Comparison of ENCODE assay signal across 8 mouse cellular contexts in genomic region chr5:33675964-33676363, GRCm38 (mm10). TPM values are rescaled to one million over a fixed set of nuclear protein-coding genes. Genes with fewer than 3 reads are reported as not detected.
A peak's percentile ranks its signal among the peaks of the same experiment; 100 is the strongest.
DNase-seq lines count a peak whose midpoint lies in the region; ATAC-seq and TF ChIP-seq lines count a peak whose summit lies in the region.

No protein-coding gene starts in this region.

- DNase-seq in heart, postnatal 0 days (ENCODE audit: low spot score), result no peak
- DNase-seq in heart, adult 9 months (ENCODE audit: low spot score in 2 of 2), result no peak
- peak; percentile 51 for DNase-seq in A20 (ENCODE audit: low read depth, low spot score)
- DNase-seq in R1 (ENCODE audit: low read depth, low spot score), result peak; percentile 57
- DNase-seq in embryonic facial prominence, embryonic 14.5 days (ENCODE audit: low spot score), result peak; percentile 59
- peak; percentile 62 to 78 for DNase-seq in layer of hippocampus, postnatal 10 days (ENCODE audit: low spot score in 2 of 2)

- no peak overlapping the region for H3K9ac ChIP-seq in heart, postnatal 0 days (replicated peaks; ENCODE audit: low read depth, low read length)
- no peak overlapping the region for H3K9ac ChIP-seq in embryonic facial prominence, embryonic 14.5 days (ENCODE audit: low read depth, low read length)
- H3K9ac ChIP-seq in midbrain, embryonic 12.5 days (replicated peaks), result no peak overlapping the region

- H3K27ac ChIP-seq in heart, postnatal 0 days (ENCODE audit: low read depth), result no peak overlapping the region
- H3K27ac ChIP-seq in embryonic facial prominence, embryonic 14.5 days (replicated peaks; ENCODE audit: low read depth, low read length), result no peak overlapping the region
- no peak overlapping the region for H3K27ac ChIP-seq in midbrain, embryonic 12.5 days (replicated peaks)

- no peak overlapping the region for H3K4me3 ChIP-seq in heart, postnatal 0 days (ENCODE audit: low read depth, low read length)
- no peak overlapping the region for H3K4me3 ChIP-seq in embryonic facial prominence, embryonic 14.5 days (ENCODE audit: low read depth, low read length)
- H3K4me3 ChIP-seq in midbrain, embryonic 12.5 days, result no peak overlapping the region

- peak; percentile 55 for TF ChIP-seq CTCF in heart, postnatal 0 days (IDR thresholded peaks at IDR 0.05; ENCODE audit: low read depth)

- no peaks in the 10 kb centered on the region for H3K27me3 ChIP-seq in heart, postnatal 0 days (ENCODE audit: control insufficient read depth, insufficient read depth, low read length)
- H3K27me3 ChIP-seq in embryonic facial prominence, embryonic 14.5 days (replicated peaks; ENCODE audit: control insufficient read depth, insufficient read depth, low read length), result no peaks in the 10 kb centered on the region
- no peaks in the 10 kb centered on the region for H3K27me3 ChIP-seq in midbrain, embryonic 12.5 days

- no peak for ATAC-seq in heart, postnatal 0 days (ENCODE audit: insufficient read depth, low read depth)
- 0 out of 2 replicates have a peak, but pooled peaks have one; percentile 32 for ATAC-seq in embryonic facial prominence, embryonic 14.5 days (ENCODE audit: low read depth)
- ATAC-seq in midbrain, embryonic 12.5 days (ENCODE audit: low FRiP score, low read depth), result 0 out of 2 replicates have a peak, but pooled peaks have one; percentile 49
- no peak for ATAC-seq in erythroblast, adult 5-6 weeks (replicated peaks; ENCODE audit: low FRiP score, poor library complexity, severe bottlenecking)

- TF ChIP-seq EP300 in heart, postnatal 0 days (IDR thresholded peaks at IDR 0.05; ENCODE audit: low read depth), result no peak

- no peak overlapping the region for H3K4me2 ChIP-seq in heart, postnatal 0 days (ENCODE audit: low read depth, low read length)
- no peak overlapping the region for H3K4me2 ChIP-seq in embryonic facial prominence, embryonic 14.5 days (ENCODE audit: low read depth, low read length)
- H3K4me2 ChIP-seq in midbrain, embryonic 12.5 days (replicated peaks), result no peak overlapping the region

- 3% methylated on average over 1 of the region's 1 CpGs for WGBS in heart, postnatal 0 days
- WGBS in embryonic facial prominence, embryonic 14.5 days, result 10% methylated on average over 1 of the region's 1 CpGs
- WGBS in midbrain, embryonic 12.5 days, result 3% methylated on average over 1 of the region's 1 CpGs

- peaks cover 5% of the 10 kb centered on the region; the same call in 1 of the 2 replicates for H3K4me1 ChIP-seq in heart, postnatal 0 days (ENCODE audit: control insufficient read depth, insufficient read depth)
- H3K4me1 ChIP-seq in embryonic facial prominence, embryonic 14.5 days (ENCODE audit: control insufficient read depth, insufficient read depth, low read length), result no peaks in the 10 kb centered on the region
- peaks cover 16% of the 10 kb centered on the region for H3K4me1 ChIP-seq in midbrain, embryonic 12.5 days

- no peaks in the 10 kb centered on the region for H3K9me3 ChIP-seq in heart, postnatal 0 days (replicated peaks; ENCODE audit: control insufficient read depth, low read length)
- no peaks in the 10 kb centered on the region for H3K9me3 ChIP-seq in embryonic facial prominence, embryonic 14.5 days (ENCODE audit: control insufficient read depth, low read length)
- H3K9me3 ChIP-seq in midbrain, embryonic 12.5 days, result no peaks in the 10 kb centered on the region

- peaks cover 23% of the 10 kb centered on the region for H3K36me3 ChIP-seq in heart, postnatal 0 days (replicated peaks; ENCODE audit: control insufficient read depth, insufficient read depth, low read length)
- peaks cover 17% of the 10 kb centered on the region; the same call in 1 of the 2 replicates for H3K36me3 ChIP-seq in embryonic facial prominence, embryonic 14.5 days (ENCODE audit: control insufficient read depth, insufficient read depth, low read length)
- H3K36me3 ChIP-seq in midbrain, embryonic 12.5 days, result peaks cover 23% of the 10 kb centered on the region

RNA-seq across cellular contexts. Expression of gene Tmem129, which starts 17.7 kb away (rescaled TPM):
- 21.7 and 57.9 TPM in 2 replicates for total RNA-seq in heart, postnatal 0 days (2014; rRNA removed; ENCODE audit: low replicate concordance)
- 23.8 and 27.0 TPM in 2 replicates for polyA plus RNA-seq in heart, postnatal 0 days (2015; fragmentation: Nextera tagmentation; extraction: Ambion mirVana)
- polyA plus RNA-seq in embryonic facial prominence, embryonic 14.5 days (2014; fragmentation: Nextera tagmentation; extraction: Ambion mirVana), result 47.6 and 47.7 TPM in 2 replicates
- total RNA-seq in layer of hippocampus, postnatal 10 days (2021), result 10 to 100 TPM; 21.4 to 22.4 TPM
- 31.8 and 37.5 TPM in 2 replicates for polyA plus RNA-seq in midbrain, embryonic 12.5 days (2016; fragmentation: Nextera tagmentation; extraction: Ambion mirVana)
- 10.0 and 12.3 TPM in 2 replicates for total RNA-seq in erythroblast, adult 5-6 weeks (2015; ENCODE audit: low replicate concordance)
- total RNA-seq in erythroblast, adult 5-6 weeks (2017; ENCODE audit: low replicate concordance), result 10.1 and 14.2 TPM in 2 replicates

RNA-seq across cellular contexts. Expression of gene Tacc3, which starts 18.0 kb away (rescaled TPM):
- total RNA-seq in heart, postnatal 0 days (2014; rRNA removed; ENCODE audit: low replicate concordance), result 42.1 and 51.1 TPM in 2 replicates
- polyA plus RNA-seq in heart, postnatal 0 days (2015; fragmentation: Nextera tagmentation; extraction: Ambion mirVana), result 35.2 and 39.4 TPM in 2 replicates
- polyA plus RNA-seq in embryonic facial prominence, embryonic 14.5 days (2014; fragmentation: Nextera tagmentation; extraction: Ambion mirVana), result 127 and 153 TPM in 2 replicates
- total RNA-seq in layer of hippocampus, postnatal 10 days (2021), result 10 to 100 TPM; 12.4 to 14.1 TPM
- polyA plus RNA-seq in midbrain, embryonic 12.5 days (2016; fragmentation: Nextera tagmentation; extraction: Ambion mirVana), result 203 and 205 TPM in 2 replicates
- total RNA-seq in erythroblast, adult 5-6 weeks (2015; ENCODE audit: low replicate concordance), result 58.2 and 84.0 TPM in 2 replicates
- total RNA-seq in erythroblast, adult 5-6 weeks (2017; ENCODE audit: low replicate concordance), result 72.4 and 139 TPM in 2 replicates

RNA-seq across cellular contexts. Expression of gene Slbp, which starts 23.6 kb away (rescaled TPM):
- 27.4 and 90.6 TPM in 2 replicates for total RNA-seq in heart, postnatal 0 days (2014; rRNA removed; ENCODE audit: low replicate concordance)
- 65.4 and 65.8 TPM in 2 replicates for polyA plus RNA-seq in heart, postnatal 0 days (2015; fragmentation: Nextera tagmentation; extraction: Ambion mirVana)
- polyA plus RNA-seq in embryonic facial prominence, embryonic 14.5 days (2014; fragmentation: Nextera tagmentation; extraction: Ambion mirVana), result 188 and 196 TPM in 2 replicates
- total RNA-seq in layer of hippocampus, postnatal 10 days (2021), result 10 to 100 TPM; 28.7 to 31.7 TPM
- 231 TPM in 2 replicates for polyA plus RNA-seq in midbrain, embryonic 12.5 days (2016; fragmentation: Nextera tagmentation; extraction: Ambion mirVana)
- 123 and 133 TPM in 2 replicates for total RNA-seq in erythroblast, adult 5-6 weeks (2015; ENCODE audit: low replicate concordance)
- 192 and 271 TPM in 2 replicates for total RNA-seq in erythroblast, adult 5-6 weeks (2017; ENCODE audit: low replicate concordance)

RNA-seq across cellular contexts. Expression of gene Fgfr3, which starts 45.5 kb away (rescaled TPM):
- total RNA-seq in heart, postnatal 0 days (2014; rRNA removed; ENCODE audit: low replicate concordance), result 12.5 and 19.8 TPM in 2 replicates
- polyA plus RNA-seq in heart, postnatal 0 days (2015; fragmentation: Nextera tagmentation; extraction: Ambion mirVana), result 1.4 and 2.0 TPM in 2 replicates
- 23.1 and 26.0 TPM in 2 replicates for polyA plus RNA-seq in embryonic facial prominence, embryonic 14.5 days (2014; fragmentation: Nextera tagmentation; extraction: Ambion mirVana)
- 100 to 1,000 TPM; 123 to 134 TPM for total RNA-seq in layer of hippocampus, postnatal 10 days (2021)
- polyA plus RNA-seq in midbrain, embryonic 12.5 days (2016; fragmentation: Nextera tagmentation; extraction: Ambion mirVana), result 66.2 and 88.3 TPM in 2 replicates
- not detected in 2 replicates for total RNA-seq in erythroblast, adult 5-6 weeks (2015; ENCODE audit: low replicate concordance)
- total RNA-seq in erythroblast, adult 5-6 weeks (2017; ENCODE audit: low replicate concordance), result not detected in 2 replicates

RNA-seq across cellular contexts. Expression of gene Gm9903, which starts 46.2 kb away (rescaled TPM):
- total RNA-seq in heart, postnatal 0 days (2014; rRNA removed; ENCODE audit: low replicate concordance), result not detected in 2 replicates
- 1.6 and 2.4 TPM in 2 replicates for polyA plus RNA-seq in heart, postnatal 0 days (2015; fragmentation: Nextera tagmentation; extraction: Ambion mirVana)
- 0.54 and 0.60 TPM in 2 replicates for polyA plus RNA-seq in embryonic facial prominence, embryonic 14.5 days (2014; fragmentation: Nextera tagmentation; extraction: Ambion mirVana)
- total RNA-seq in layer of hippocampus, postnatal 10 days (2021), result under 1 TPM in 1 of 2 experiments, not detected in 1; 0.73 TPM
- polyA plus RNA-seq in midbrain, embryonic 12.5 days (2016; fragmentation: Nextera tagmentation; extraction: Ambion mirVana), result 0.93 and 1.0 TPM in 2 replicates
- total RNA-seq in erythroblast, adult 5-6 weeks (2015; ENCODE audit: low replicate concordance), result not detected in 2 replicates
- total RNA-seq in erythroblast, adult 5-6 weeks (2017; ENCODE audit: low replicate concordance), result not detected in 2 replicates

Comparison
In these comparisons a context has a peak if more than half of its experiments do, and no peak if none do; other contexts are left out.
1. ATAC-seq: peak in embryonic facial prominence, embryonic 14.5 days (single experiment) and midbrain, embryonic 12.5 days (single experiment); none in heart, postnatal 0 days (single experiment) and erythroblast, adult 5-6 weeks (single experiment).
2. DNase-seq: peak in A20 (single experiment), R1 (single experiment), embryonic facial prominence, embryonic 14.5 days (single experiment) and layer of hippocampus, postnatal 10 days (2 of 2); none in heart, postnatal 0 days (single experiment) and heart, adult 9 months (0 of 2).